Mouse (Mus musculus) lung, adult 2 months (tissue): ENCODE data around the gene Rplp0. TPM values are rescaled to one million over a fixed set of nuclear protein-coding genes. Genes with fewer than 3 reads are reported as not detected.
"Not testable (repeated sequence)": the region's sequence is repeated elsewhere in the genome, so short reads cannot be mapped to it uniquely, and the experiment has no call there.

ENCODE experiments used
- DNase-seq: peaks from one replicate; pipeline ENCODE4 v3.0.0; 2022
- H3K4me1 ChIP-seq: fragments of 200-500 bp; 2 replicates; pipeline ENCODE4 v1.6.1; 2011; ENCODE audit warnings: low read length; ENCODE audit not compliant: control insufficient read depth, insufficient read depth
- H3K4me3 ChIP-seq: fragments of 200-500 bp; replicated peaks from 2 replicates; pipeline ENCODE3; 2011; ENCODE audit warnings: low read depth, mild to moderate bottlenecking, control low read depth, low read length; ENCODE audit errors: extremely low read depth
- CTCF ChIP-seq: fragments of 200-500 bp; IDR thresholded peaks from 2 replicates; pipeline ENCODE4 v1.5.1; 2011; ENCODE audit warnings: mild to moderate bottlenecking, low read length, control low read depth; ENCODE audit not compliant: insufficient read depth
- POLR2A ChIP-seq: fragments of 200-500 bp; IDR thresholded peaks from 2 replicates; pipeline ENCODE4 v1.6.1; 2011; ENCODE audit warnings: low read depth, mild to moderate bottlenecking, control low read depth, low read length, borderline replicate concordance; ENCODE audit errors: extremely low read depth
- WGBS: fragments of 180-500 bp; shearing (Covaris S2); methylation state at CpG from one replicate; pipeline ENCODE4 v1.1.7; 2018; 5-methylcytosine and 5-hydroxymethylcytosine counted together
- polyA plus RNA-seq: library from polyadenylated mRNA; depleted of rRNA; stranded (reverse); fragments of >200 nt; gene quantifications from 2 replicates; pipeline ENCODE4 v1.2.3, GENCODE M21; 2012

Rplp0 gene
- polyA plus RNA-seq, 1 experiment = 1,185 TPM

- TF ChIP-seq POLR2A (no peak), CTCF (no peak)
- DNase-seq = no peak
- WGBS = 80% methylated on average over 9 of the region's 9 CpGs
- Histone ChIP-seq H3K4me3 (no peak overlapping the region), H3K4me1 (peaks cover 51% of the 10 kb centered on the region)
Observed at GRCm38 (mm10) chr5:115517501-115517900, 41.8 kb upstream of the Rplp0 start.

GRCm38 (mm10) chr5:115518214-115518613, 41.1 kb upstream of the Rplp0 start:
- WGBS = 94% methylated on average over 8 of the region's 8 CpGs
- peaks cover 54% of the 10 kb centered on the region for H3K4me1 ChIP-seq
- not testable (repeated sequence) for H3K4me3 ChIP-seq, DNase-seq

DNA sequence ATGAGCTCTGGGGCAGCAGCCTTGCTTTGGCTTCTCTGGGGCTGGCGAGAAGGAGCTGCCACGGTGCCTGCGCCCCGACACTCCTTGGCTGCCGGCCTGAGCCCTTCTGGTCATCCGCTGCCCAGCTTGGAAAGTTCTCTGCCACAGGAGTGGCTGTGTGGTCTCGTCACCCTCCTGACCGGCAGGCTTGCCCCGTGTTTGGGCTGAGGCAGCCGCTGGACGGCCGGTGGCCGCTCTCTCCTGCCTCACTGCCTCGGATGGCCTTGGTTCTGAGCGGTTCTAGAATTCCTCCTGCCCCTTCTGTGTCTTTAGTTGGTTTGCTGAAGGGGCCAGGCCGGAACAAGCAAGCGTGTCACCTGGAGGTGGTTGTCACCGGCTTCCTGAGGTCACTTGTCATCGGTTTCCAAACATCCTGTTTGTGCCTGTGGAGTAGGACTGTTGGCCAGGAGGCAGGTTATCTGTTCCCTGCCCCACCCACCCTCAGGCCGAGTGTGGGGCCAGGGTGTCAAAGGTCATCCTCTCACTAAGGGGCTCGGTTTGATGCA, 38.9 kb upstream of the Rplp0 start:
- TF ChIP-seq CTCF (no peak), POLR2A (no peak)
- WGBS = 22% methylated on average over 21 of the region's 21 CpGs
- peak; percentile 52 for DNase-seq
- Histone ChIP-seq H3K4me1 (peaks cover 58% of the 10 kb centered on the region), H3K4me3 (no peak overlapping the region)

DNA sequence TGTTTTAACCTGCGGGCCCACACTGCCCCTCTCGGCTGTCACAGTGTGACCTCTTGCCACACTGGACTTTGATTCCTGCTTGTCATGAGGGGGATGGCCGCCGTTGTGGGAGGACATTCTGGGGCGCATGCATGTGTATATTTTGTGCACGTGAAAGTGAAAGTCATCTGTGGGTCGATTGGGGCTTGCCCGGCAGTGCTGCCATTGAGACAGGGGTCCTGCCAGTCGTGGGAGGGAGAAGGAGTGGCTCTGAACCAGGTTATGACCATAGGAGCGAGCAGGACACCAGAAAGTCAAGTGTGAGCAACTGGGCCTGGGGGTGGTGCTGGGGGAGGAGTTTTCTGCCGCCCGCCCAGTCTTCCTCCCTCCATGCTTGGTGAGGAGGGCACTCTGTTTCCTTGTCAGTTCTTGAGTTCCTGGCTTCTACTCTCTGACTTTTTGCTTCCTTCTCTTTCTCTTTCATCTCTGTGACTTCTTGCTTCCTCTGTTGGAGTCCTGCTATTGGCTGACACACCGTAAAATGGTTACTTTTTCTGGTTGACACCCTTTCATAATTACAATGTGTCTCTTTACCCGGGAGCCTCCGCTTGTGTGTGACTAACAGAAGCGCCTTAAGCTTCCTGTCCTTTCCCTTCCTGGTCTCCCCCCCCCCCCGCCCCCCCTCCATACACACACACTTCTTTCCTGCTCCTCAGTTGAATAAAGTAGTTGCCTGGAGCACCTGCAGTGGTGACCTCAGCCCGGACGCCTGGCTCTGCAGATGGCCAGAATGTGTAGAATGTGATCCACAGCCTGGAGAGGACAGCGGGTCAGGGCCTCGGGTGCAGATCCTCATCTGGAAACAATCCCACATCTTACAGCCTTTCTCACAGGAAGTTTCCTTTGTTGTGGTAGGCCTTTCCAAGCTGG, 37.5 kb upstream of the Rplp0 start:
- H3K4me3 ChIP-seq = peak overlapping the region; percentile 21
- TF ChIP-seq POLR2A = peak; percentile 18; the same call in 1 of the 2 replicates
- no peak for TF ChIP-seq CTCF
- H3K4me1 ChIP-seq = peaks cover 68% of the 10 kb centered on the region
- 13% methylated on average over 20 of the region's 21 CpGs for WGBS
- peak; percentile 64 for DNase-seq

- peak; percentile 20 for DNase-seq
- peaks cover 63% of the 10 kb centered on the region for H3K4me1 ChIP-seq
- no peak overlapping the region for H3K4me3 ChIP-seq
- 73% methylated on average over 4 of the region's 4 CpGs for WGBS
- TF ChIP-seq CTCF (no peak), POLR2A (no peak)
Observed at GRCm38 (mm10) chr5:115522531-115522930, 36.7 kb upstream of the Rplp0 start.

DNA sequence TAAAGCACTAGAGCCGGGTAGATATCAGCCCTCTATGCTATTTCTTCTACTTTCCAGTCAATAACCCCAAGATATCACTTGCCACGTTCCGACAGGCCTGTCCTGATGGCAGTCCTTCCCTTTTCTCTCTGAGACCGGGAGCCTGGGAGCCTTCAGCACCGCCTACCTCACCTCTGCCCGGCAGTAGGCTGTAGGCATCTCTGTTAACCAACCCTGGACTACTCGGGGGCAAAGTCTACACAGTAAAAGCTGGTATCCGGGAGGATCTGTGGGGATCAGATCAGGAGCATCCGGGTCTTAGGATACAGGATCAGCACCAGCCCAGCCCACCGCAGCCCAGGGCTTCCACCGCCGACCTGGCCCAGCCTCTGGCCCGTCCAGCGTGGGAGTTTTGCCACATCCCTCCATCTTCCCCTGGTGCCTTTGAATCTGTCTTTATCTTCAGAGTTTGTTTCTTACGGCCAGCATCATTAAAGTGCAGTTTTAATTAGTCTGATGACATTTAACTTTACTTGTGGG, 36.2 kb upstream of the Rplp0 start:
- peak; percentile 6 for DNase-seq
- WGBS = 61% methylated on average over 15 of the region's 15 CpGs
- Histone ChIP-seq H3K4me1 (peaks cover 62% of the 10 kb centered on the region), H3K4me3 (no peak overlapping the region)
- TF ChIP-seq CTCF (no peak), POLR2A (no peak)

DNA sequence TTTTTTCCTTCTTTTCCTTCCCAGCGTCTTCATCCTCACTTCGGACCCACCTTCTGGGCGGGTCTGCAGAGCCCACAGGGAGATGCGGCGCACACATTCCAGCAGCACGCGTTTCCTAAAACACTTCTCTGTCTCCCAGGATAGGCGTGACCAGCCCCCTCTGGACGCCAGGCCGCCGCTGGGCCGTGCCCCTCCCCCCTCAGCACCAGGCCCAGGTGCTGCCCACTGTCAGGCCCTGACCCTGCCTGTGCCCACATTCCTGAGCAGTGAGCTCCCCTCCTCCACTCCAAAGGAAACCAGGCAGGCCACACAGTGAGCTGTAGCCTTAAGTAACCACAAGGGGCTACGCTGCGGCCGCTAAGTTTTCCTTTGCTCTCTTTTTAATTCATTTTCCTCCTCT, 35.3 kb upstream of the Rplp0 start:
- H3K4me1 ChIP-seq = peaks cover 65% of the 10 kb centered on the region
- no peak overlapping the region for H3K4me3 ChIP-seq
- DNase-seq = no peak
- 20% methylated on average over 15 of the region's 15 CpGs for WGBS
- 0 out of 2 replicates have a peak, but pooled peaks have one; percentile 24 for TF ChIP-seq CTCF
- TF ChIP-seq POLR2A = no peak

GRCm38 (mm10) chr5:115524471-115524870, 34.8 kb upstream of the Rplp0 start:
- no peak overlapping the region for H3K4me3 ChIP-seq
- no peak for DNase-seq
- peaks cover 68% of the 10 kb centered on the region for H3K4me1 ChIP-seq
- TF ChIP-seq POLR2A (no peak), CTCF (no peak)
- 39% methylated on average over 12 of the region's 12 CpGs for WGBS

GRCm38 (mm10) chr5:115525416-115525815, 33.9 kb upstream of the Rplp0 start:
- TF ChIP-seq CTCF = no peak
- TF ChIP-seq POLR2A = no peak
- WGBS = 62% methylated on average over 4 of the region's 4 CpGs
- DNase-seq = no peak

GRCm38 (mm10) chr5:115525943-115526342, 33.3 kb upstream of the Rplp0 start:
- DNase-seq = no peak
- H3K4me3 ChIP-seq = no peak overlapping the region
- peaks cover 70% of the 10 kb centered on the region for H3K4me1 ChIP-seq
- no peak for TF ChIP-seq CTCF
- 53% methylated on average over 9 of the region's 9 CpGs for WGBS

More at GRCm38 (mm10) chr5:115525416-115525815, 33.9 kb upstream of the Rplp0 start:
- Histone ChIP-seq H3K4me3 (no peak overlapping the region), H3K4me1 (peaks cover 70% of the 10 kb centered on the region)
